In genomic region chr1:97657786-97658185, GRCm38 (mm10) we compare ENCODE assay signal across 13 mouse cellular contexts. TPM values are rescaled to one million over a fixed set of nuclear protein-coding genes. Genes with fewer than 3 reads are reported as not detected.
A peak's percentile ranks its signal among the peaks of the same experiment; 100 is the strongest.
DNase-seq lines count a peak whose midpoint lies in the region; ATAC-seq and TF ChIP-seq lines count a peak whose summit lies in the region.
"Had no signal": no experiment of that assay in that cellular context is flagged by ENCODE, and none has a peak within 500 bp of the region (broad histone marks: within the 10 kb centered on the region; RNA-seq: fewer than 3 reads in every experiment).

No protein-coding gene starts in this region.

- DNase-seq in frontal cortex, postnatal 25 days (ENCODE audit: low spot score in 2 of 2) = no peak
- no peak for DNase-seq in neural tube, embryonic 10.5 days (ENCODE audit: extremely low spot score, low spot score)
- DNase-seq in liver, postnatal 0 days = no peak
- no peak for DNase-seq in thymus, postnatal 4 days
- no peak for DNase-seq in urinary bladder, adult 18-20 months (ENCODE audit: low spot score in 2 of 2)
- no peak for DNase-seq in lung, adult 18-20 months
- DNase-seq: adrenal gland, adult 2 months; thymus, postnatal 25 days had no signal

- 73% methylated on average over 2 of the region's 2 CpGs for WGBS in neural tube, embryonic 12.5 days
- 73% methylated on average over 2 of the region's 2 CpGs for WGBS in liver, postnatal 0 days (ENCODE audit: insufficient replicate concordance)

- H3K27me3 ChIP-seq in neural tube, embryonic 12.5 days (replicated peaks) = no peaks in the 10 kb centered on the region
- no peaks in the 10 kb centered on the region for H3K27me3 ChIP-seq in liver, postnatal 0 days (ENCODE audit: insufficient read depth, low read length)
- H3K27me3 ChIP-seq: lung, embryonic 15.5 days had no signal

- no peak for TF ChIP-seq CTCF in liver, postnatal 0 days (IDR thresholded peaks at IDR 0.05; ENCODE audit: low read depth)

- no peak for TF ChIP-seq EP300 in liver, postnatal 0 days (IDR thresholded peaks at IDR 0.05; ENCODE audit: low read depth)

- H3K9ac ChIP-seq in neural tube, embryonic 12.5 days = 0 out of 2 replicates have a peak overlapping the region, but pooled peaks have one; percentile 29
- H3K9ac ChIP-seq in liver, postnatal 0 days (replicated peaks) = 0 out of 2 replicates have a peak overlapping the region, but pooled peaks have one; percentile 22
- H3K9ac ChIP-seq: lung, embryonic 15.5 days had no signal

- H3K27ac ChIP-seq in neural tube, embryonic 12.5 days = no peak overlapping the region
- peak overlapping the region; percentile 12; the same call in 1 of the 2 replicates for H3K27ac ChIP-seq in liver, postnatal 0 days (ENCODE audit: low read depth)
- H3K27ac ChIP-seq: lung, embryonic 15.5 days had no signal

- H3K4me3 ChIP-seq in neural tube, embryonic 12.5 days = no peak overlapping the region
- peak overlapping the region; percentile 96 for H3K4me3 ChIP-seq in liver, postnatal 0 days (ENCODE audit: low read depth, low read length)
- H3K4me3 ChIP-seq: lung, embryonic 15.5 days; megakaryocyte, embryonic 14.5 days had no signal

- H3K4me2 ChIP-seq in neural tube, embryonic 12.5 days (replicated peaks) = no peak overlapping the region
- H3K4me2 ChIP-seq in liver, postnatal 0 days (ENCODE audit: low read depth, low read length) = peak overlapping the region; percentile 89
- H3K4me2 ChIP-seq: lung, embryonic 15.5 days had no signal

- H3K9me3 ChIP-seq in neural tube, embryonic 12.5 days = no peaks in the 10 kb centered on the region
- H3K9me3 ChIP-seq in liver, postnatal 0 days (ENCODE audit: low read length) = no peaks in the 10 kb centered on the region
- H3K9me3 ChIP-seq: lung, embryonic 15.5 days; megakaryocyte, embryonic 14.5 days had no signal

- peak; percentile 5; the same call in 1 of the 2 replicates for ATAC-seq in frontal cortex, adult (ENCODE audit: low TSS enrichment)
- no peak for ATAC-seq in neural tube, embryonic 12.5 days (ENCODE audit: low FRiP score, low read depth)
- ATAC-seq in liver, postnatal 0 days = no peak
- ATAC-seq: CD4-positive, CD25-positive, alpha-beta regulatory T cell, adult 4 months had no signal

- peaks cover 24% of the 10 kb centered on the region for H3K4me1 ChIP-seq in neural tube, embryonic 12.5 days
- peaks cover 42% of the 10 kb centered on the region for H3K4me1 ChIP-seq in liver, postnatal 0 days (ENCODE audit: insufficient read depth)

- H3K36me3 ChIP-seq in neural tube, embryonic 12.5 days = no peaks in the 10 kb centered on the region
- peaks cover 12% of the 10 kb centered on the region for H3K36me3 ChIP-seq in liver, postnatal 0 days (replicated peaks; ENCODE audit: insufficient read depth, low read length)
- H3K36me3 ChIP-seq: lung, embryonic 15.5 days had no signal

RNA-seq across cellular contexts. Expression of gene D1Ertd622e, which starts 4.1 kb away (rescaled TPM):
- polyA plus RNA-seq in neural tube, embryonic 12.5 days (2016; fragmentation: Nextera tagmentation; extraction: Ambion mirVana) = 28.3 and 32.8 TPM in 2 replicates
- polyA plus RNA-seq in liver, postnatal 0 days (2015; fragmentation: Nextera tagmentation; extraction: Ambion mirVana) = 21.2 and 23.8 TPM in 2 replicates
